Mouse (Mus musculus) ES-E14 (cell line): Measurements from ENCODE around the gene Gbp3.

Source experiments
- CHD2 ChIP-seq: IDR thresholded peaks from 2 replicates; pipeline ENCODE4 v1.6.1; 2014; ENCODE audit warnings: mild to moderate bottlenecking, low read depth, low read length, inconsistent platforms
- HCFC1 ChIP-seq: IDR thresholded peaks from 2 replicates; pipeline ENCODE4 v1.6.1; 2012; ENCODE audit warnings: low read length, inconsistent platforms, borderline replicate concordance; ENCODE audit not compliant: insufficient read depth
- MAFK ChIP-seq: IDR thresholded peaks from 2 replicates; pipeline ENCODE4 v1.6.1; 2014; ENCODE audit warnings: mild to moderate bottlenecking, low read depth, low read length, inconsistent platforms; ENCODE audit not compliant: insufficient read depth
- ZC3H11A ChIP-seq: IDR thresholded peaks from 2 replicates; pipeline ENCODE4 v1.6.1; 2012; ENCODE audit warnings: low read depth, mild to moderate bottlenecking, inconsistent platforms, low read length, borderline replicate concordance
- ZNF384 ChIP-seq: IDR thresholded peaks from 2 replicates; pipeline ENCODE4 v1.6.1; 2012; ENCODE audit warnings: low read depth, low read length, inconsistent platforms

DNA sequence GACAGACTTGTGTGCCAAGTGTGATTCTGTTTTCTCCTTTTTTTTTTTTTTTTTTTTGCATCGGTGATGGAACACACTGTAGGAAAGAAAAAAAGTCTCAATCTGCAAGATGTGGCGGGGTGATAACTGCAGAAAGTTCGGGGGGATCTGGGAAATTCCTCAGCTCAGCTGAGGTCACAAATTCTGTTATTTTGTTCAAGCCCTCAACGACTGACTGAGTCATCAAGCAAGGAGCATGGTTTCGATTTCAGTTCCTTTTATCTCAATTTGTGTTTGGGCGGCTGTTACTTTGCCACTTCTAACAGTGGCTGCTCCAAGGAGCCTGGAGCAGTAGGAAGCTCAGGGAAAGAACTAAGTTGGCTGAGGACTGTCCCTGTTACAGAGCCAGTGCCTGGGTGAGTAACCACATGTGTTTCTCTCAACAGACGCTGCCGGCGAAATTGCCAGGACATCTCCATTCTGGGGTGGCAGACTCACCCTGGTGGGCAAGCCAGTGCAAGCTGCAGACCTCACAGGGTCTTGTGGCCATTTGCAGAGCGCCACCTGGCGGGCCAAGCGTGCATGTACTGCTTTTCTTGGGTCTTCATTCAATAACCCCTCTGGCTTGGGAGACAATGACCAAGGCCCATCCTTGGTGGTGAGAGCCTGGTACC is 596 bp downstream of the Gbp3 start:
- TF ChIP-seq HCFC1 (no peak), ZNF384 (no peak), MAFK (no peak), CHD2 (no peak), ZC3H11A (peak; percentile 63; the same call in 1 of the 2 replicates)
